Mouse (Mus musculus) myocyte (in vitro differentiated cells): ENCODE results near the gene Tma7. TPM values are rescaled to one million over a fixed set of nuclear protein-coding genes. Genes with fewer than 3 reads are reported as not detected.

Experiments used
- H3K27me3 ChIP-seq: one replicate; pipeline ENCODE4 v1.6.1; 2011; ENCODE audit not compliant: control insufficient read depth, insufficient read depth, insufficient read length
- H3K36me3 ChIP-seq: one replicate; pipeline ENCODE4 v1.6.1; 2011; ENCODE audit not compliant: control insufficient read depth, insufficient read depth
- H3K4me2 ChIP-seq: one replicate; pipeline ENCODE4 v1.6.1; 2011; ENCODE audit warnings: low read depth, control low read depth
- H3K4me3 ChIP-seq: one replicate; pipeline ENCODE4 v1.5.1; 2011; ENCODE audit warnings: mild to moderate bottlenecking, control low read depth, moderate library complexity
- H3K79me2 ChIP-seq: one replicate; pipeline ENCODE4 v1.6.1; 2011; ENCODE audit not compliant: control insufficient read depth, insufficient read depth
- H3ac ChIP-seq: one replicate; pipeline ENCODE4 v1.6.1; 2011; ENCODE audit not compliant: control insufficient read depth, insufficient read length
- CEBPB ChIP-seq: IDR thresholded peaks from 2 replicates; pipeline ENCODE4 v1.6.1; 2011; ENCODE audit warnings: mild to moderate bottlenecking, moderate library complexity; ENCODE audit not compliant: poor library complexity, insufficient read depth, severe bottlenecking
- E2F4 ChIP-seq: IDR thresholded peaks from one replicate; pipeline ENCODE4 v1.6.1; 2011; ENCODE audit warnings: mild to moderate bottlenecking, control low read depth, moderate library complexity; ENCODE audit not compliant: insufficient read depth
- MAX ChIP-seq: IDR thresholded peaks from one replicate; pipeline ENCODE4 v1.6.1; 2011; ENCODE audit warnings: low read depth, mild to moderate bottlenecking, control low read depth
- MYOD1 ChIP-seq, 3 experiments: IDR thresholded peaks; one replicate each; pipeline ENCODE4 v1.6.1; 2011; ENCODE audit warnings: control low read depth in 2 of 3, low read depth in 2 of 3, mild to moderate bottlenecking in 2 of 3, moderate library complexity in 1 of 3; ENCODE audit not compliant: insufficient read length in 2 of 3, control insufficient read depth in 1 of 3
- MYOG ChIP-seq, 3 experiments: IDR thresholded peaks; one replicate each; pipeline ENCODE4 v1.6.1; 2011; ENCODE audit warnings: control low read depth in 2 of 3, low read depth in 2 of 3, mild to moderate bottlenecking in 2 of 3; ENCODE audit not compliant: insufficient read length in 2 of 3, control insufficient read depth in 1 of 3, insufficient read depth in 1 of 3
- POLR2A ChIP-seq: IDR thresholded peaks from one replicate; pipeline ENCODE4 v1.6.1; 2011; ENCODE audit warnings: low read depth, mild to moderate bottlenecking, control low read depth, moderate library complexity; ENCODE audit not compliant: insufficient read length
- SRF ChIP-seq: IDR thresholded peaks from one replicate; pipeline ENCODE4 v1.6.1; 2011; ENCODE audit warnings: low read depth; ENCODE audit not compliant: control insufficient read depth, insufficient read length
- TCF12 ChIP-seq: IDR thresholded peaks from one replicate; pipeline ENCODE4 v1.6.1; 2011; ENCODE audit warnings: mild to moderate bottlenecking, control low read depth; ENCODE audit not compliant: poor library complexity, insufficient read depth, severe bottlenecking
- TCF3 ChIP-seq: IDR thresholded peaks from one replicate; pipeline ENCODE4 v1.6.1; 2011; ENCODE audit warnings: low read depth, control low read depth; ENCODE audit not compliant: insufficient read length
- USF1 ChIP-seq: IDR thresholded peaks from one replicate; pipeline ENCODE4 v1.6.1; 2011; ENCODE audit warnings: low read depth, mild to moderate bottlenecking, control low read depth, moderate library complexity
- polyA plus RNA-seq: library from polyadenylated mRNA; unstranded; fragments of >200 nt; fragmentation: generic; extraction: Trizol; gene quantifications from one replicate; pipeline ENCODE4 v1.2.1, GENCODE M21; 2012; ENCODE audit warnings: missing spikeins

Tma7 gene
- polyA plus RNA-seq, 1 experiment: 271 TPM

GRCm38 (mm10) chr9:109028919-109029318 lies 53.5 kb downstream of the Tma7 start:
- Histone ChIP-seq H3ac (no peak overlapping the region), H3K27me3 (no peaks in the 10 kb centered on the region)
- no peak for TF ChIP-seq TCF12
- no peak for TF ChIP-seq MYOG (IDR thresholded peaks at IDR 0.05; ENCODE audit: control insufficient read depth in 1 of 3, insufficient read depth in 1 of 3, insufficient read length in 2 of 3, low read depth in 2 of 3)
- no peak for TF ChIP-seq POLR2A
- TF ChIP-seq E2F4: no peak
- no peak for TF ChIP-seq MAX
- TF ChIP-seq CEBPB: no peak
- no peak for TF ChIP-seq SRF

GRCm38 (mm10) chr9:109028421-109028820 lies 54.0 kb downstream of the Tma7 start:
- Histone ChIP-seq H3K4me3 (no peak overlapping the region), H3K79me2 (no peaks in the 10 kb centered on the region), H3K36me3 (no peaks in the 10 kb centered on the region), H3K4me2 (no peak overlapping the region), H3ac (no peak overlapping the region), H3K27me3 (no peaks in the 10 kb centered on the region)
- no peak for TF ChIP-seq MYOD1 (IDR thresholded peaks at IDR 0.05; ENCODE audit: control insufficient read depth in 1 of 3, insufficient read length in 2 of 3, low read depth in 2 of 3)

More at GRCm38 (mm10) chr9:109028919-109029318, 53.5 kb downstream of the Tma7 start:
- H3K36me3 ChIP-seq: no peaks in the 10 kb centered on the region
- H3K79me2 ChIP-seq: no peaks in the 10 kb centered on the region
- H3K4me3 ChIP-seq: no peak overlapping the region
- H3K4me2 ChIP-seq: no peak overlapping the region

- Histone ChIP-seq H3K4me3 (no peak overlapping the region), H3K36me3 (no peaks in the 10 kb centered on the region), H3K79me2 (no peaks in the 10 kb centered on the region), H3K4me2 (no peak overlapping the region), H3ac (no peak overlapping the region), H3K27me3 (no peaks in the 10 kb centered on the region)
- TF ChIP-seq USF1: no peak
- no peak for TF ChIP-seq TCF3
- TF ChIP-seq MYOD1 (IDR thresholded peaks at IDR 0.05; ENCODE audit: control insufficient read depth in 1 of 3, insufficient read length in 2 of 3, low read depth in 2 of 3): peak in 1 of 3 experiments; percentile 18
- peak in 1 of 3 experiments; percentile 71 for TF ChIP-seq MYOG (IDR thresholded peaks at IDR 0.05; ENCODE audit: control insufficient read depth in 1 of 3, insufficient read depth in 1 of 3, insufficient read length in 2 of 3, low read depth in 2 of 3)
Observed at GRCm38 (mm10) chr9:109027521-109027920, 54.9 kb downstream of the Tma7 start.

Other genes with a start within 250 kb of the Tma7 start
- 18.8 TPM for gene Slc26a6, start 229.3 kb downstream of the Tma7 start, polyA plus RNA-seq
- not detected for gene Tmem89, start 168.0 kb downstream of the Tma7 start, polyA plus RNA-seq
- 468 TPM for gene Uqcrc1, start 146.0 kb downstream of the Tma7 start, polyA plus RNA-seq
- 8.4 TPM for gene Col7a1, start 129.0 kb downstream of the Tma7 start, polyA plus RNA-seq
- 0.17 TPM for gene Ucn2, start 96.6 kb downstream of the Tma7 start, polyA plus RNA-seq
- gene Pfkfb4, start 90.8 kb downstream of the Tma7 start, polyA plus RNA-seq: 4.4 TPM
- gene Shisa5, start 44.0 kb downstream of the Tma7 start, polyA plus RNA-seq: 82.8 TPM
- 10.0 TPM for gene Trex1, start 22.9 kb downstream of the Tma7 start, polyA plus RNA-seq
- 9.6 TPM for gene Atrip, start 8.5 kb downstream of the Tma7 start, polyA plus RNA-seq
- gene Ccdc51, start 94 bp downstream of the Tma7 start, polyA plus RNA-seq: 13.8 TPM
- 6.1 TPM for gene Plxnb1, start 12.8 kb upstream of the Tma7 start, polyA plus RNA-seq
- gene Fbxw21, start 79.5 kb upstream of the Tma7 start, polyA plus RNA-seq: not detected
- gene Fbxw13, start 113.4 kb upstream of the Tma7 start, polyA plus RNA-seq: not detected
- not detected for gene Fbxw20, start 152.2 kb upstream of the Tma7 start, polyA plus RNA-seq
- gene Fbxw14, start 205.1 kb upstream of the Tma7 start, polyA plus RNA-seq: not detected